Mouse (Mus musculus) frontal cortex, adult (tissue): Measurements from ENCODE around the gene Wdfy1.

Experiments
- ATAC-seq: cut with Nextera tagmentation; 2 replicates; pipeline ENCODE4 v1.9.2; 2017; ENCODE audit warnings: mild to moderate bottlenecking, moderate library complexity, mixed read lengths; ENCODE audit not compliant: low TSS enrichment

The Wdfy1 gene

GRCm38 (mm10) chr1:79711147-79712126 lies 64.5 kb downstream of the Wdfy1 start:
- ATAC-seq = peak; percentile 95

GRCm38 (mm10) chr1:79710678-79711077 lies 65.3 kb downstream of the Wdfy1 start:
- peak; percentile 24 for ATAC-seq

- no peak for ATAC-seq
Observed at GRCm38 (mm10) chr1:79710216-79710615, 65.7 kb downstream of the Wdfy1 start.

GRCm38 (mm10) chr1:79707383-79707782 lies 68.6 kb downstream of the Wdfy1 start:
- no peak for ATAC-seq

- ATAC-seq = no peak
Observed at GRCm38 (mm10) chr1:79706707-79707106, 69.2 kb downstream of the Wdfy1 start.

GRCm38 (mm10) chr1:79704672-79705071 lies 71.3 kb downstream of the Wdfy1 start:
- no peak for ATAC-seq

GRCm38 (mm10) chr1:79703520-79703919 lies 72.4 kb downstream of the Wdfy1 start:
- ATAC-seq = peak; percentile 44

GRCm38 (mm10) chr1:79698506-79698905 lies 77.4 kb downstream of the Wdfy1 start:
- ATAC-seq = no peak

GRCm38 (mm10) chr1:79697382-79697781 lies 78.6 kb downstream of the Wdfy1 start:
- ATAC-seq = peak; percentile 24

GRCm38 (mm10) chr1:79696933-79697332 lies 79.0 kb downstream of the Wdfy1 start:
- no peak for ATAC-seq

- no peak for ATAC-seq
Observed at GRCm38 (mm10) chr1:79692482-79692881, 83.5 kb downstream of the Wdfy1 start.

GRCm38 (mm10) chr1:79687254-79687653 lies 88.7 kb downstream of the Wdfy1 start:
- ATAC-seq = no peak

GRCm38 (mm10) chr1:79684027-79684426 lies 91.9 kb downstream of the Wdfy1 start:
- ATAC-seq = no peak

- peak; percentile 16; the same call in 1 of the 2 replicates for ATAC-seq
Observed at GRCm38 (mm10) chr1:79682936-79683335, 93.0 kb downstream of the Wdfy1 start.

- ATAC-seq = no peak
Observed at GRCm38 (mm10) chr1:79680777-79681176, 95.2 kb downstream of the Wdfy1 start.

GRCm38 (mm10) chr1:79678117-79678684 lies 97.7 kb downstream of the Wdfy1 start:
- no peak for ATAC-seq

GRCm38 (mm10) chr1:79675716-79676115 lies 100.2 kb downstream of the Wdfy1 start:
- ATAC-seq = no peak

- ATAC-seq = peak; percentile 97
Observed at GRCm38 (mm10) chr1:79671543-79672337, 104.2 kb downstream of the Wdfy1 start, which contains the start of gene Ap1s3. TSS of gene Ap1s3 (minus strand) at chr1:79671972.

- no peak for ATAC-seq
Observed at GRCm38 (mm10) chr1:79671196-79671542, 104.8 kb downstream of the Wdfy1 start.

- no peak for ATAC-seq
Observed at GRCm38 (mm10) chr1:79669419-79669974, 106.4 kb downstream of the Wdfy1 start.

GRCm38 (mm10) chr1:79664911-79665310 lies 111.0 kb downstream of the Wdfy1 start:
- no peak for ATAC-seq

- no peak for ATAC-seq
Observed at GRCm38 (mm10) chr1:79659598-79659997, 116.3 kb downstream of the Wdfy1 start.
